Mouse (Mus musculus) hindbrain, embryonic 14.5 days (tissue): ENCODE measurements around the gene Tenm1. TPM values are rescaled to one million over a fixed set of nuclear protein-coding genes. Genes with fewer than 3 reads are reported as not detected.

Source experiments
- ATAC-seq: fragments of 200-750 bp; cut with Nextera tagmentation; 2 replicates; pipeline ENCODE4 v1.8.0; 2017; ENCODE audit warnings: moderate number of reproducible peaks, mild to moderate bottlenecking, moderate TSS enrichment, moderate library complexity; ENCODE audit not compliant: low FRiP score
- DNase-seq: peaks from one replicate; pipeline ENCODE4 v3.0.0-alpha.2; 2015; ENCODE audit warnings: low spot score
- H3K27ac ChIP-seq: fragments of 300-500 bp; sonication (generic); 2 replicates; pipeline ENCODE4 v1.5.1; 2014; ENCODE audit warnings: mild to moderate bottlenecking, moderate library complexity
- H3K27me3 ChIP-seq: fragments of 300-500 bp; sonication (generic); 2 replicates; pipeline ENCODE4 v1.6.1; 2014; ENCODE audit warnings: mild to moderate bottlenecking, low read length, mixed read lengths; ENCODE audit not compliant: control insufficient read depth, insufficient read depth
- H3K36me3 ChIP-seq: fragments of 300-500 bp; sonication (generic); replicated peaks from 2 replicates; pipeline ENCODE4 v1.6.1; 2014; ENCODE audit not compliant: control insufficient read depth, insufficient read depth
- H3K4me1 ChIP-seq: fragments of 300-500 bp; sonication (generic); replicated peaks from 2 replicates; pipeline ENCODE4 v1.6.1; 2014; ENCODE audit warnings: antibody characterized with exemption, low read length, mixed read lengths; ENCODE audit not compliant: control insufficient read depth, insufficient read depth
- H3K4me2 ChIP-seq: fragments of 300-500 bp; sonication (generic); replicated peaks from 2 replicates; pipeline ENCODE4 v1.6.1; 2014; ENCODE audit warnings: mild to moderate bottlenecking, moderate library complexity
- H3K4me3 ChIP-seq: fragments of 300-500 bp; sonication (generic); replicated peaks from 2 replicates; pipeline ENCODE4 v1.5.1; 2014; ENCODE audit warnings: mild to moderate bottlenecking, low read length
- H3K9ac ChIP-seq: fragments of 300-500 bp; sonication (generic); 2 replicates; pipeline ENCODE4 v1.6.1; 2014
- H3K9me3 ChIP-seq: fragments of 300-500 bp; sonication (generic); 2 replicates; pipeline ENCODE4 v1.6.1; 2016; ENCODE audit warnings: low read length; ENCODE audit not compliant: control insufficient read depth
- WGBS: fragments of 180-500 bp; shearing (Covaris S2); extraction: QIAGEN DNeasy Blood & Tissue Kit; methylation state at CpG from one replicate; pipeline ENCODE4 v1.1.7; 2014; 5-methylcytosine and 5-hydroxymethylcytosine counted together
- polyA plus RNA-seq: library from polyadenylated mRNA; unstranded; fragments of >200 nt; fragmentation: Nextera tagmentation; extraction: Ambion mirVana; gene quantifications from 2 replicates; pipeline ENCODE4 v1.2.1, GENCODE M21; 2014

Gene Tenm1
- polyA plus RNA-seq, 1 experiment from 2014 or later, result 30.8 TPM

DNA sequence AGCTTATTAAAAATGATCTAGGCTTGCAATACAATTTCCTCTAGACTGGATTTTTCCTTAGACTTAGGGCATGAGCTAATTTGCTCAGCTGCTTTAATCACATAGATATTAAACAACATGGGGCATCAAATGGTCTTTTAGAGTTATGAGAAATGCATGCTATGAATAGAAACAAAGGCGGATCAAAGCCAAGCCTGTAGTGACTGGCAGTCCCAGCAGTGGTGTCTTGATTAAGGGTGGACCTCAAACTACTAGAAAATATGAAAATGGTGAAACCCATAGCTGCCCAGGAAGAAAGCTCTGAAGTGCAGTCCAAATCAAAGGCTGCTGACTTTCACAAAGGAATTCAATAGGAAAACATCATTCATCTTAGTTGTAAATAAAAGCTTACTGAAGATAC, 306.9 kb downstream of the Tenm1 start:
- Histone ChIP-seq H3K4me1 (no peaks in the 10 kb centered on the region), H3K36me3 (no peaks in the 10 kb centered on the region), H3K4me3 (no peak overlapping the region), H3K9me3 (no peaks in the 10 kb centered on the region), H3K27me3 (no peaks in the 10 kb centered on the region), H3K27ac (no peak overlapping the region), H3K9ac (no peak overlapping the region), H3K4me2 (no peak overlapping the region)
- WGBS, result 87% methylated on average over 1 of the region's 1 CpGs
- DNase-seq (no peak), ATAC-seq (no peak)

DNA sequence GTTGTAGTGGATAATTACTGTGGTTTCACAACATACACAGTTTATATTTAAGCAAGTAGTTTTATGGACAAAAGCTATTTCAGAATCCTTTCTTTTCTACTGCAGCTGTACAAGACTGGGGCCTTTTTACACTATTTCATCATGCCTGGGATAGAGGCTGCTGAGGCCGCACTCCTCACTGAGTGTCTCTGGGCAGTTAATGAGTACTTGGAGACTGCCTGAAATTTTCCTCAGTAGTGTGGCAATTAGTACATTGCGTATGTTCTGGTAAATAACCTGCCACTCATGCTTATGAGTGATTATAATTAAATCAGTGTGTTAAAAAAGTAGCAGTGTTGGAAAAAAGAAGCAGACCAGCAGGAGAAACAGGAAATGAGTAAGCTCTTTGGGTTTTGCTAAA, 442.8 kb downstream of the Tenm1 start:
- Histone ChIP-seq H3K4me3 (no peak overlapping the region), H3K9ac (no peak overlapping the region), H3K4me1 (no peaks in the 10 kb centered on the region), H3K4me2 (no peak overlapping the region), H3K9me3 (no peaks in the 10 kb centered on the region), H3K27me3 (no peaks in the 10 kb centered on the region), H3K36me3 (no peaks in the 10 kb centered on the region), H3K27ac (no peak overlapping the region)
- no peak for DNase-seq
- no peak for ATAC-seq
- 79% methylated on average over 2 of the region's 2 CpGs for WGBS

DNA sequence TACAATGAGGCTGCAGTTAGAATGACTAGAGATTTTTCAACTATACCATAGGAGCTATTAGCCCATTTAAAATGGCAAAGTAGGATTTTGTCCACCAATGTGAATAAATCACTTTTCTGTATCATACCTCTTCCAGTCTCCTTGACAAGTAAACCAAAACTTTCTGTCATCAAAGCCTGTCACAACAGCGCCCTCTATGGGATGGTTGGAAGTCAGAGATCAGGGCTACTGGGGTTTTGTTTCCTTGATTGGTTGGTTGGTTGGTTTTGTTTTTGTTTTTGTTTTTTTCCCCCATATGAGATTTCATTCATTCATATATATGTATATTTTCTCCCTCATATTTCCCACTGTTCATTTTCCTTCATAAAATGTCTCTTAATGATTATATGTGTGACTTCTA, 455.4 kb downstream of the Tenm1 start:
- Histone ChIP-seq H3K4me3 (no peak overlapping the region), H3K27ac (no peak overlapping the region), H3K36me3 (no peaks in the 10 kb centered on the region), H3K4me1 (no peaks in the 10 kb centered on the region), H3K9ac (no peak overlapping the region), H3K9me3 (no peaks in the 10 kb centered on the region), H3K27me3 (no peaks in the 10 kb centered on the region), H3K4me2 (no peak overlapping the region)
- no peak for DNase-seq
- 0% methylated on average over 1 of the region's 1 CpGs for WGBS
- ATAC-seq, result no peak

GRCm38 (mm10) chrX:42967611-42968010, 461.3 kb downstream of the Tenm1 start:
- H3K27me3 ChIP-seq, result no peaks in the 10 kb centered on the region
- 55% methylated on average over 5 of the region's 5 CpGs for WGBS
- H3K9ac ChIP-seq, result no peak overlapping the region
- no peaks in the 10 kb centered on the region for H3K36me3 ChIP-seq
- no peak overlapping the region for H3K4me3 ChIP-seq
- H3K9me3 ChIP-seq, result no peaks in the 10 kb centered on the region
- DNase-seq (no peak), ATAC-seq (no peak)
- H3K27ac ChIP-seq, result no peak overlapping the region
- H3K4me2 ChIP-seq, result no peak overlapping the region
- no peaks in the 10 kb centered on the region for H3K4me1 ChIP-seq

DNA sequence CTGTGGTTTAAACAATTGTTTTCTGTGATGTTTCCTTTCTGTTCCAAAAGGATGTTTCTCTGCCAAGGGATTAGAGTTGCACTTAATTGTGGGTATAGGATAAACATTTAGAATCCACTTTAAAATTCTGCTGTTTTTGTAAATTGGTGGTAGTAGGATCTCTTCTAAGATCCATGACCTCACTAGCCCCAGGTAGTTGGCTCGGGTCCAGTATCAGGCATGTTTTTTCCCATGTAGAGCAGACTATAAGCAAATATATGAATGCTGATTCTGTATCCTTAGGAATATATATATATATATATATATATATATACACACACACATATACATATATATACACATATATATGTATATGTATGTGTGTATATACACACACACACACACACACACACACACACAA, 567.2 kb downstream of the Tenm1 start:
- DNase-seq (no peak), ATAC-seq (no peak)
- no peaks in the 10 kb centered on the region for H3K4me1 ChIP-seq
- H3K27me3 ChIP-seq, result no peaks in the 10 kb centered on the region
- no peaks in the 10 kb centered on the region for H3K9me3 ChIP-seq
- H3K9ac ChIP-seq, result no peak overlapping the region
- H3K4me3 ChIP-seq, result no peak overlapping the region
- WGBS, result 85% methylated on average over 1 of the region's 1 CpGs
- H3K4me2 ChIP-seq, result no peak overlapping the region
- H3K36me3 ChIP-seq, result no peaks in the 10 kb centered on the region
- H3K27ac ChIP-seq, result no peak overlapping the region

GRCm38 (mm10) chrX:42781566-42781965, 647.4 kb downstream of the Tenm1 start:
- ATAC-seq (no peak), DNase-seq (no peak)
- H3K4me2 ChIP-seq, result no peak overlapping the region
- no peaks in the 10 kb centered on the region for H3K27me3 ChIP-seq
- H3K4me3 ChIP-seq, result no peak overlapping the region
- H3K27ac ChIP-seq, result no peak overlapping the region
- no peaks in the 10 kb centered on the region for H3K4me1 ChIP-seq
- H3K9ac ChIP-seq, result no peak overlapping the region
- H3K9me3 ChIP-seq, result no peaks in the 10 kb centered on the region
- WGBS, result 64% methylated on average over 4 of the region's 4 CpGs
- H3K36me3 ChIP-seq, result no peaks in the 10 kb centered on the region

GRCm38 (mm10) chrX:42718078-42718785, 710.7 kb downstream of the Tenm1 start:
- WGBS, result 75% methylated on average over 3 of the region's 3 CpGs
- DNase-seq, result no peak
- Histone ChIP-seq H3K9ac (no peak overlapping the region), H3K4me1 (no peaks in the 10 kb centered on the region), H3K27me3 (no peaks in the 10 kb centered on the region), H3K9me3 (no peaks in the 10 kb centered on the region), H3K27ac (no peak overlapping the region), H3K36me3 (no peaks in the 10 kb centered on the region), H3K4me2 (no peak overlapping the region), H3K4me3 (no peak overlapping the region)
- no peak for ATAC-seq

- no peak overlapping the region for H3K4me2 ChIP-seq
- no peaks in the 10 kb centered on the region for H3K36me3 ChIP-seq
- no peak overlapping the region for H3K4me3 ChIP-seq
- H3K27ac ChIP-seq, result no peak overlapping the region
- no peak overlapping the region for H3K9ac ChIP-seq
- no peaks in the 10 kb centered on the region for H3K9me3 ChIP-seq
- H3K4me1 ChIP-seq, result no peaks in the 10 kb centered on the region
- 60% methylated on average over 3 of the region's 3 CpGs for WGBS
- DNase-seq, result no peak
- ATAC-seq, result no peak
- no peaks in the 10 kb centered on the region for H3K27me3 ChIP-seq
Measured at GRCm38 (mm10) chrX:42700291-42700690, 728.6 kb downstream of the Tenm1 start.

GRCm38 (mm10) chrX:42647131-42647530, 781.8 kb downstream of the Tenm1 start:
- no peak overlapping the region for H3K27ac ChIP-seq
- DNase-seq (no peak), ATAC-seq (no peak)
- no peaks in the 10 kb centered on the region for H3K36me3 ChIP-seq
- 61% methylated on average over 3 of the region's 3 CpGs for WGBS
- no peak overlapping the region for H3K9ac ChIP-seq
- H3K4me1 ChIP-seq, result no peaks in the 10 kb centered on the region
- H3K4me3 ChIP-seq, result no peak overlapping the region
- no peak overlapping the region for H3K4me2 ChIP-seq
- no peaks in the 10 kb centered on the region for H3K9me3 ChIP-seq
- no peaks in the 10 kb centered on the region for H3K27me3 ChIP-seq

DNA sequence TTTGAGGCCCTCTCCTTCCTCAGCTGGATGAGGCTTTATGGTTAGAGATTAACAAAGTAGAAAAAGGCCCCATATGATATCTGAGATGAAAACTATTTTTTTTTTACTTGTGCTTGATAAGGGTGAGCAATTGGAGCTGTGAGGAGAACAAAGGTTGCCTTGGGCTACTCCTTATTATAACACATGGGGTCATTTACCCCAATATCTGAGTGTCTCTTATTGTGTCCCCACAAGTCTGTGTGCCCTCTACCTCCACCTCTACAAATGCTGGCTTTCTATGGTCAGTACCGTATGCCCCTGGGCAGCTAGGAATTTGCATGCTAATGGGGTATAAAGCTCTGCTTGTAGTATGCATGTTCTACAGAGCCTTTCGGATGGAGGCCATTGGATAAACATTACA, 848.4 kb downstream of the Tenm1 start:
- Histone ChIP-seq H3K27me3 (no peaks in the 10 kb centered on the region), H3K9me3 (no peaks in the 10 kb centered on the region), H3K36me3 (no peaks in the 10 kb centered on the region), H3K4me3 (no peak overlapping the region), H3K27ac (no peak overlapping the region), H3K4me2 (no peak overlapping the region), H3K9ac (no peak overlapping the region), H3K4me1 (no peaks in the 10 kb centered on the region)
- no peak for DNase-seq
- 50% methylated on average over 2 of the region's 2 CpGs for whole genome bisulfite sequencing
- ATAC-seq, result no peak
